Mouse (Mus musculus): ENCODE results near the gene Slc22a14.

DNA sequence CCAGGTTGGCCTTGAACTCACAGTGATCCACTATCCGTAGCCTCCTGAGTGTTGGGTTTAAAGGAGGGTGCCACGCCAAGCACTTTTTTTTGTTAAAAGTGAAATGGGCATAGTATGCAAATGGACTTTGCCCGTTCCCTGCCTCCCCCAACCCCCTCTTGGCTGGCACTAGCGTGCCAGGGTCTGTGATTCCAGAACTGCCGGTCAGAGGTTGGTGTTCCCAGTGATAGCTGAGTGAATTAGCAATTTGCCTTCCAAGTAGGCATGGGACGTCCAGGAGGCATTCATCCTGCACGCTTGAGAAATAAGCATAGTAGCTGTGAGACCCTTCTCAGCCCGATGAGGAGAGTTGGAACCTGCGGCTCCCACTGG, 7.3 kb downstream of the Slc22a14 start:
- TF ChIP-seq POLR2A (IDR thresholded peaks at IDR 0.05; ENCODE audit: insufficient read length, low read depth): no peak
- no peak for TF ChIP-seq POLR2AphosphoS2 (IDR thresholded peaks at IDR 0.05; ENCODE audit: insufficient read length, low read depth)
- no peak for TF ChIP-seq CEBPB (IDR thresholded peaks at IDR 0.05; ENCODE audit: insufficient read depth, poor library complexity, severe bottlenecking)
- no peak for TF ChIP-seq USF1 (IDR thresholded peaks at IDR 0.05; ENCODE audit: low read depth)
- TF ChIP-seq REST (IDR thresholded peaks at IDR 0.05; ENCODE audit: insufficient read depth, insufficient read length): no peak
- no peak for TF ChIP-seq TCF12 (IDR thresholded peaks at IDR 0.05; ENCODE audit: insufficient read depth, poor library complexity, severe bottlenecking)
- no peak for TF ChIP-seq MAX (IDR thresholded peaks at IDR 0.05; ENCODE audit: low read depth)
- TF ChIP-seq E2F4 (IDR thresholded peaks at IDR 0.05; ENCODE audit: insufficient read depth): no peak
- TF ChIP-seq MYOG (IDR thresholded peaks at IDR 0.05; ENCODE audit: control insufficient read depth in 1 of 3, insufficient read depth in 1 of 3, insufficient read length in 2 of 3, low read depth in 2 of 3): no peak
- TF ChIP-seq SRF (IDR thresholded peaks at IDR 0.05; ENCODE audit: control insufficient read depth, insufficient read length, low read depth): no peak

Measured in myocyte (in vitro differentiated cells).